Mouse (Mus musculus): ENCODE data around the gene Grk2.

Grk2 gene

DNA sequence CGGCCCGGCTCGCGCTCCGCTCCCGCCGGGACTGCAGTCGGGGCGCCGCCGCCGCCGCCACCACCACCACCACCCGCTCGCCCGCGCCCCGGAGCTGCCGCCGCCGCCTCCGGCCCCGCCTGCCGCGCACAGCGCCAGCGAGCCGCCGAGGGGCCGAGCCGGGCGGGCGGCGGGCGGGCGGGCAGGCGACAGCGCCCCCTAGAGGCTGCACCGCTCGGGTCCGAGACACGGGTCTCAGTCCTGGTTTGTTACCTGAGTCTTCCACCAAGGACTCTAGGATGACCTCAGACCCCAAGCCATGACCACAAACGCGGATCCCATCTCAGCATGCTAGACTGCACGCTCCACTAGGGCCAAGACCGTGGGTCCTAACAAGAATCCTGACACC lies at the start of gene Grk2:
Gene Grk2 (minus strand): TSS at position 33 of the 388 bp plus-strand sequence.
- peak; percentile 86 to 94 for DNase-seq (ENCODE audit: inconsistent age in 2 of 2, low spot score in 1 of 2)

DNA sequence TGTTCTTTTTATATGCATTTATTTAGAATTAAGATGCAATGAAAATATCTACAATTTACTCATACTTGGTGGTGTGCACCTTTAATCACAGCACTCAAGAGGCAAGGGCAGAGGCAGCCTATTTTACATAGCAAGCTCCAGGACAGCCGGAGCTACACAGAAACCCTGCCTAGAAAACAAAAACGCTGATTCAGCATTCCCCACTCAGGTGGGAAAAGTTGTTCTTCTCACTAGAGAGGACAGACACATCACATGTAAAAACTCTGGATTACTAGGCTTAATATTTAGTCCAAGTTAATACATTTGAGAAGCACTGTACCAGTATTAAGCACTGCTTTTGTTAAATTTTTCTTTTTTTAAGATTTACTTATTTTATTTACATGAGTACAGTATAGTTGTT lies 43.4 kb upstream of the Grk2 start:
- no peak for DNase-seq (ENCODE audit: inconsistent age in 2 of 2, low spot score in 1 of 2)

DNA sequence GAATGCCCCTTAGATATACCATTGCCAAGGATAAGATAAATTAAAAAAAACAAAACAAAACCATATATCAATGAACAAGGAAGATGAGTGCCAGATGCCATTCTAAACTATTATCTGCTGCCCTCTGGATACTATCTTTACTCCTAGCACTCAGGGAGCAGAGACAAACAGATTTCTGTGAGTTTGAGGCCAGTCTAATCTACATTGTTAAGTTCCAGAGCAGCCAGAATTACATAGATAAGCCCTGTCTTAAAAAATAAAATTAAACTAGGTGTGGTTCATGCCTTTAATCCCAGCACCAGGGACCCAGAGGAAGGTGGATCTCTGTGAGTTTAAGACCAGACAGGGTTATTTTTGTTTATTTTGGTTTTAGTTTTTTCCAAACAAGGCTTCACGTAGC lies 40.5 kb upstream of the Grk2 start:
- DNase-seq (ENCODE audit: inconsistent age in 2 of 2, low spot score in 1 of 2), result no peak

DNA sequence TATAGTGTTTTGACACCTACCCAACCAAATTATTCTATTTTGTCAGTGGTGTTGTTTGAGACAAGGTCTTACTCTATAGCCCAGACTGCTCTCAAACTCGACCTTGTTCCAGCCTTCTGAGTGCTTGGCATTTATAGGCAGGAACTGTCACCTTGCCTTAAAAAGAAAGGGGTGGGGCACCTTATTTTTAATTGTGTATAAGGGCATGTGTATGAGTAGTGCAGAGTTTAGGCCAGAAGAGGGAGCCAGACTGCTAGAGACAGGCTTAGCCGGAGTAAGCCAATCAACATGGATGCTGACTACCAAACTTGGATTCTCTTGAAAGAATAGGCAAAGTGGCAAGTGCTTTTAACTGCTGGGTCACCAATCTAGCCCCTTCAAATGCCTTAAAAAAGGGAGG lies 32.1 kb upstream of the Grk2 start:
- DNase-seq (ENCODE audit: inconsistent age in 2 of 2, low spot score in 1 of 2), result peak; percentile 51 to 90

DNA sequence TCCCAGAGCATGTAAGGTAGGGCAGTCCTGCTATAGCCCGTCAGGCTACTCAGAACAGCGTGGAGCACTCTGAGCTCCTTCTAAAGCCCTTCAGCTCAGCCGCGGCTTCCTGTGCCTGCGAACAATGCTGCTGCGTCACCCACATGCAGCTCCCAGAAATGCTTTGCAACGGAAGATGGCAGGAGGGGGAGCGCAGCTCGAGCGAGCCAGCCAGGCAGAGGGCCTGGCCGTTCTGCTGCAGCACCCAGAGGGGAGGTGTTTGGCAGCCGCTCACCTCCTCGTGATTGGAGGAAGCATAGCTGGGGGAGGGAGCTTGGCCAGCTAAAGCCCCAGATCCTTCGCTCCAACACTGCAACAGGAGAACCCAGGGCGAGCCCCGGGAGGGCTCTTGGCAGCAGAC lies 27.8 kb upstream of the Grk2 start:
- peak; percentile 97 to 98 for DNase-seq (ENCODE audit: inconsistent age in 2 of 2, low spot score in 1 of 2)

DNA sequence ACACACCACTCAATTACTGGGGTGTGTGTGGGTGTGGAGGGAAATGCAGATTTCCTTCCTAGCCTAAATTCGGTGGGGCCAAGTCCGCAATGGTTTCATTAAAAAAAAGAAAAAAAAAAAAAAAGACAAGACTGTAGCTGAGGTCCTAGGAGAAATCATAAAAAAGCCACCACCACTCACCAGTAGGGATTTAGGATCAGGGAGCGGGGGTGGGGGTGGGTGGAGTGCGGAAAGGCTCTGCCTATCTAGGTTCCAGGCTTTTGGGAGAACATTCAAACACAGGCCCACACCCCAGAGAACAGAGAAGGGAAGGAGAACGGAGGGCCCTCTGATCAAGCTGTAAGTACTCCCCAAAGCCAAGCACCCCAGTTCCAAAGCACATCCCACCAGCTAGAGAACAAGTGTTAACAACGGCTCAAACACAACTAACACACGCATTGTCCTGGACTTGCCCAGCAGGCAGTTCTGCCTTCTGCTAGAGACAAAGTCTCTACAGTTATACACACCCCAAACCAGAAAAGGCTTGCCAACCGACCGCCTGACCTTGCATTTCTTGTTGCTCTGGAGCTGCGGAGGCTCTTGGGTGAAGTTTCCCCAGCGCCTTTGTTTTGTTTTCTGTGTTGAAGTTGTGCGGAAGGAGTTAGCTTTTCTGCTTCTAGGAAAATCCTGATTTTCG lies 27.2 kb upstream of the Grk2 start:
- peak in 1 of 2 experiments; percentile 51 for DNase-seq (ENCODE audit: inconsistent age in 2 of 2, low spot score in 1 of 2)

DNA sequence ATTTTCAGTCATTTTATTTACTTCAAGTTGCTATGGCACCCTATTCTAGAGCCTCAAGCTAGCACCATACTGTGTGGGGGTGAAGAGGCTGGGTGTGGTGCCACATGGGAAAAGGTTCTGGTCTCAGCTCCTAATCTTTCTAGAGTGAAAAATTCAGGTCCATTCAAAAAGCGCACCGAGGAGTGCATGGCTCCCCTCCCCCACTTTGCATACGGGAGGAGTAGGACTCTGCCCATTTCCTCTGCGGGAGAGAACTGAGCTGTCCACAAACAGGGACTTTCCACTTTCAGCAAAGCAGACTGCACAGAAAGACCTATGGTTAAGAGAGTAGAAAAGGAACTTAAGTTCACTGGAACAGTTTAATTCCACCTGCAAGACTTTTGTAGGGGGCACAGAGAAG lies 26.6 kb upstream of the Grk2 start:
- DNase-seq (ENCODE audit: inconsistent age in 2 of 2, low spot score in 1 of 2), result peak; percentile 70 to 89

DNA sequence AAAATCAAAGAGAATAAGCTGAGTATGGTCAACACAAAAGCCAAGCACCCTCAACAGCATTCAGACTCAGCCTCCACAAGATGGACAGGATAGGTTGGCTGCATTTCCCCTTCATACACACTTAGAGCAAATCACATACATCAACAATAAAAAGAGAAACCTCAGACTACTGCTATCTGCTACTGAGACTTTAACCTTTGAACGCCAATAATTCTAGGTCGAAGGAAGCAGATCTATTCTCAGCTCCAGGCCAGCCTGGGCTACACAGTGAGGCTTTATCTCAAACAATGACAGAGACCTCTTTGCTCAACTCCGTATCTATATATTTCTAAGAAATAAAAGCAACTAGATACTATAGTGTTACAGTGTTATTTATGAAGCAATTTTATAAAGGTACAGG lies 25.3 kb upstream of the Grk2 start:
- DNase-seq (ENCODE audit: inconsistent age in 2 of 2, low spot score in 1 of 2), result no peak

DNA sequence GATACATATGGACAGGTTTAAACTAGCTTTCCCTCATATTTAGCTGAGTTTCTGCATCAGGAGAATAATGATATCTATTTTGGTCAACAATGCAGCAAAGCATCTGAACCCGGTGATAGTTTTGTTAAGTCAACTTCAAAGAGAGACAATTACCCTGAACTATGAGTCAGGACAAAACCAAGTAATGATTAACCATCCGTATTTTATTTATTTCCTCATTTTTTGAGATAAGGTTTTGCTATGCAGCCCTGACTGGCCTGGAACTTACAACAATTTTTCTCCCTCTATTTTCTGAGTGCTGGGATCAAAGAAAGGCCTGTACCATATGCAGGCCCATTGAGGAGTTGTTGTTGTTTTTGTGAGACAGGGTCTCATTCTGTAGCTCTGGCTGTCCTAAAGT lies 24.6 kb upstream of the Grk2 start:
- peak in 1 of 2 experiments; percentile 70 for DNase-seq (ENCODE audit: inconsistent age in 2 of 2, low spot score in 1 of 2)

DNA sequence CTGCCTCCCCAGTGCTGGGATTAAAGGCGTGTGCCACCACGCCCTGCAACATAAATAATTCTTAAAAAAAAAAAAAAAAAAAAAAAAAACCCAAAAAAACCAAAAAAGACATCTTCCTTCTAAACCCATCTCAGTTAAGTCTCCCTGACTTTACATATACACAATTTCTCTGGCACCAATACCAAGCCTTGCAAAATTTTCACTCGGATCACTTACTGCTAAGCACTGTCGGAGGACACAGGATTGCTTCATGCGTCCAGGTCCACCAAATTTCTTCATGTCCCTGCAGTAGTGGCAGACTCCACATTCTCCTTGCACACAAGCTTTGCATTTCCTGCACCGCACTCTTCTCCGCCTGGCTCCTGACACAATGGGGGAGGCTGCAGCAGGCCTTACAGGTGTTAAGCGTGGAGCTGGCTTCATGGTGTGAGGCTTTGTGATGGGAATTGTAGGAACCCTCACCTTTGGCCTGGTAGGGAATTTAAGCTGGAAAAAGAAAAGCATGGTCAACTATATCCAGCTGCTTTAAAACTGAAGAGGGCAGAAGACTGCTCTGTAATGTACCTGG lies 22.8 kb upstream of the Grk2 start:
- DNase-seq (ENCODE audit: inconsistent age in 2 of 2, low spot score in 1 of 2), result peak in 1 of 2 experiments; percentile 36

DNA sequence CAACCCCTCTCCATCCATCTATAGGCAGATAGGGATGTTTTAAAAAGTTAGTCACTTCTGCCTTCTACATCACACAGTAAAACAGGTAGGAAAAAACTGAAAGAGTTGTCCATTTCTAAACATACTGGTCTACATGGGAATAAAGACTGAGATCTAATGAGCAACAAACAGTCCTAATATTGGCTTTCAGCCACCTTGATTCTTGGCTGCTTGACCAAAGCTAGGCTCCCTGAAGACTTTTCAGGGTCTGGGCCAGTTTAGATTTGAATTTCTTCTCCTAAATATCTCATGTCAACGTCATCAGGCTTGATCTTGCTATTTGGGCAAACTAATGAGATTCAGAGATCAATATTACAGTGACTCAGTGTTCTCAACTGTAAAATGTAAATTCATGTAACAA lies 20.9 kb upstream of the Grk2 start:
- DNase-seq (ENCODE audit: inconsistent age in 2 of 2, low spot score in 1 of 2), result peak in 1 of 2 experiments; percentile 46

DNA sequence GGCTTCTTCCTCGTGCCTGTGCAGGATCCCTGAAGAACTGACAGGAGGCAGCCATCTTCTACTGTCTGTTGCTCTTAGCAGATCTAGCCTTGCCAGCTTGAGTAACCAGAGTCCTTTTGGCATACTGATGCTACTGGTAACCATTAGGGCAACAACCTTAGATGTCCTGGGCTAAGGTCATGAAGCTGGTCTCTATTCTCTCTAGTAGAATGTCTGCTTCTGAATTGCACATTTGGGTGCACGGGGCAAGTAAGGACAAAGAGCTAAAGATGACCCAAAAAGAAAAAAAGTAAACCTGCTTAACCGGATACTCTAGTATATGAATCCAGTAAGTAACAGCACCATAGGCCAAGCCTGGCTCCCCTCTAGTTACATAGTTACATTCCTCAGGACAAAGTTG lies 20.1 kb upstream of the Grk2 start:
- no peak for DNase-seq (ENCODE audit: inconsistent age in 2 of 2, low spot score in 1 of 2)

DNA sequence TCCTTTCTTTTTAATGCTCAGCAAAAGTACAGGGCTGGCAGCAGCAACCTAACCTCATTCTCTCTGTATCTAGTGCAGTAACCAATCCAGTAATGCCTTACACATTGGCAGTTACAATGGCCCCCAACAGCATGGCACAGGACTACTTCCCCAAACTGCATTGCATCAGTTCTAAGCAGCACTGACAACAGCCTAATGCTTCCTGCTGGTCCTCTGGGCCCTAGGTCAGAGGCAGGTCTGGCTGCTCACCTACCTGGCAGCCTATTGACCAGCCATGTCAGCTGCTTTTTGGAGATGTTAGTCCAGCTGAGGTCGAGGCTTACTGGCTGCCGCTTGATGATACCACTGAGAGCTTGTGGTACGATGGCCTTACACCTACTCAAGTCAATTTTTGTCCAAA lies 16.1 kb upstream of the Grk2 start:
- peak in 1 of 2 experiments; percentile 34 for DNase-seq (ENCODE audit: inconsistent age in 2 of 2, low spot score in 1 of 2)

DNA sequence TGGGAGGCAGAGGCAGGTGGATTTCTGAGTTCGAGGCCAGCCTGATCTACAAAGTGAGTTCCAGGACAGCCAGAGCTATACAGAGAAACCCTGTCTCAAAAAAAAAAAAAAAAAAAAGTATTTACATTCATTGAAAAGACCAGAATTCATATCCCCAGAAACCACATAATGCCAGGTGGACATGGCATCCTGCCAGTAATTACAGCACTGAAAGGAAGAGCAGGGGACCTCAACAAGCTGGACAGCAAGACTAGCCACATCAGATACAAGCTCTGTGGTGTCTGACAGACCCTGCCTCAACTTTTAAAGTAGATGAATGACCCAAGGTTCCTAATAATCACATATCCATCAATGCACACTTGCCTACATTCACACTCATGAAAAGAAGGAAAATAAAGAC lies 15.6 kb upstream of the Grk2 start:
- no peak for DNase-seq (ENCODE audit: inconsistent age in 2 of 2, low spot score in 1 of 2)

DNA sequence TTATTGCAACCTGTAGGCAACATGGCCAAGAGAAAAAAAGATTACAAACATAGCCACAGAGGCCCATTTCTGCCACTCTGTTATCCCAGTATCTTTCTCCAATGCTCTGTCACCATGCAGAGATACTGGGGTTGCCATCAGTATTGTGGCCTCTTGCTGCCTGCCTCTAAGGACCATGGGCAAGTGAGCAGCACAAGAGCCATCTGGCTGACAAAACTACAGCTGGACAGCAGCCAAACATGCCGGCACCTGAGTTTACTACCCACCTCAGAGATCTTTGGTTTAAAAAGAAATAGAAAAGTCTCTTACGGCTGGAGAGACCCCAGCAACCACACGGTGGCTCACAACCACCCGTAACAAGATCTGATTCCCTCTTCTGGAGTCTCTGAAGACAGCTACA lies 13.2 kb upstream of the Grk2 start:
- DNase-seq (ENCODE audit: inconsistent age in 2 of 2, low spot score in 1 of 2), result no peak

DNA sequence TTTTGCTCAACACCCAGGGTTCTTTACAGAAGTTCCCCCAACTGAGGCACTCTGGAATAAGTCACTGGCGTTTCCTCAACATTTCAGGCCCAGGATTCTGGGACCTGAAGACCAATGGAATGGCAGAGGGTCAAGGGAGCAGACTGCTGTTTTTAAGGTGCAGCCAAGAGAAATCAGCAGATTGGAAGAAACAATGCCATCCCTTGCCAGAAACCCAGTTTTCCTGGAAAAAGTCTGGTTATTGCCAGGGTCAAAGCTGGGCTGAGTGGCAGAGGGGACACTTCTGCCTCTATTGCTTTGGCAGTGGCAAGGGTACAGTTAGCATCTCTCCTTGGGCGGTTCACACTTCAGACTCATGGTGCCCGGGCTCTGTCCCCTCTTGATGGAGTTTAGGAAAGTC lies 11.2 kb upstream of the Grk2 start:
- no peak for DNase-seq (ENCODE audit: inconsistent age in 2 of 2, low spot score in 1 of 2)

DNA sequence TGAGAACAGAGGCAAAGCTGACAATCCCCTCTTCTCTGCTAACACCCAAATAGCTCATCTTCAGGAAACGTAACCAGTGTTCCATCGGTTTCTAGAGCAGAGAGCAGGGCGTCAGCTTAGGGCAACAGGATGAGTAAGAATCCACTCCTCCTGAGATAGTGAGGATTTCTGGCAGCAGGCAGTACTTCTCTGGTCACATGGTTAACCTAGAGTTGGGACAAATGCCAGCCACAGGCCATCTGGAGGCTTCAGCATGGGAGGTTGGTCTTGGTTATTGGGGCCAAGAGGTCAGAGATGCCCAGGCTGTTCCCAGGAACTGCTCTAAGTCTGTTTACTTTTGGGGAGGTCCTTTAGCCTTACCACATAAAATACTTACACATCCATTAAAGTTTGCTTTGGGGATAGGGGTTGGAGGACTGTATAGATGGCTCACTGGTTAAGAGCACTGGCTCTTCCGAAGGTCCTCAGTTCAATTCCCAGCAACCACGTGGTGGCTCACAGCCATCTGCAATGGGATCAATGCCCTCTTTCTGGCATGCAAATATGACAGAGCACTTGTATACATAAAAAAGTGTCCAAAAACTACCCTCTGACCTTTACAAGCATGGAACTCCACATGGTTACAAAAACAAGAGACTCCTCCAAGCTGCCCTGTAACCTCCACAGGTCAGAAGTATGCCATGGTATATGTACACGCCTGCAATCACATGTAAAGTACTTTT lies 9.4 kb upstream of the Grk2 start:
- peak; percentile 81 to 90 for DNase-seq (ENCODE audit: inconsistent age in 2 of 2, low spot score in 1 of 2)

DNA sequence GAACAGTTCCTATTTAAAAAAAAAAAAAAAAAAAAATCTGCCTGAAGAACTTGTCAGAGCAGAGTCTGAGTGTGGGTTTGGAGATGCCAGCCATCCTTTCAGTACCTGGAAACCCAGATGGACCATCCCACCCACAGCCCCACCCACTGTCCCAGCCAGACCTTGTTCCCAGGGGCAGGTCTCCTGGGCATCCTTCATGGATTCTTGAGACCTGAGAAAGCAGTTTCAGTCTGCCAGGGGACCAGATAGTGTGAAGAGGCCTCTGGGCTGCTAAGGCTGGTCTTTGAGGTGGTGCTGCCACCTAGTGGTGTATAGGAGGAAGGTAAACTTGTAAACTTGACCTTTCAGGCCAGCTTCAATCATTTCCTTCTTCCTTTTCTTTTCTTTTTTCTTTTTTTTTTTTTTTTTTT lies 3.8 kb upstream of the Grk2 start:
- DNase-seq (ENCODE audit: inconsistent age in 2 of 2, low spot score in 1 of 2), result peak; percentile 53 to 78

DNA sequence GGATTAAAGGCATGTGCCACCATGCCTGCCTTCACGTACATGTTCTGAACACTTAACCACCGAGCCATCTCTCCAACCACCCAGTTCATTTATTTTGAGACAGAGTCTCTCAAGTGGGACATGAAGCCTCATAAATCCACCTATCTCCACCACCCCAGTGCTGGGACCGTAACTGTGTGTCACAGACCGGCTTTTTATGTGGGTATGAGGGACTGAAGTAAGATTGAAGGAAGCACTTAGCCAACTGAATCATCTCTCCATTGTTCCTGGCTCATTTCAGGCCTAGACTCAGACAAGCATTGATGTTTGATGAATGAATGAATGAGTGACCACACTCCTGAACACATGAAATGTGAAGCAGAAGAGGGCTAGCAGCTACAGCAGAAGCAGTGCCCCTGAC lies 3.3 kb upstream of the Grk2 start:
- DNase-seq (ENCODE audit: inconsistent age in 2 of 2, low spot score in 1 of 2), result no peak

DNA sequence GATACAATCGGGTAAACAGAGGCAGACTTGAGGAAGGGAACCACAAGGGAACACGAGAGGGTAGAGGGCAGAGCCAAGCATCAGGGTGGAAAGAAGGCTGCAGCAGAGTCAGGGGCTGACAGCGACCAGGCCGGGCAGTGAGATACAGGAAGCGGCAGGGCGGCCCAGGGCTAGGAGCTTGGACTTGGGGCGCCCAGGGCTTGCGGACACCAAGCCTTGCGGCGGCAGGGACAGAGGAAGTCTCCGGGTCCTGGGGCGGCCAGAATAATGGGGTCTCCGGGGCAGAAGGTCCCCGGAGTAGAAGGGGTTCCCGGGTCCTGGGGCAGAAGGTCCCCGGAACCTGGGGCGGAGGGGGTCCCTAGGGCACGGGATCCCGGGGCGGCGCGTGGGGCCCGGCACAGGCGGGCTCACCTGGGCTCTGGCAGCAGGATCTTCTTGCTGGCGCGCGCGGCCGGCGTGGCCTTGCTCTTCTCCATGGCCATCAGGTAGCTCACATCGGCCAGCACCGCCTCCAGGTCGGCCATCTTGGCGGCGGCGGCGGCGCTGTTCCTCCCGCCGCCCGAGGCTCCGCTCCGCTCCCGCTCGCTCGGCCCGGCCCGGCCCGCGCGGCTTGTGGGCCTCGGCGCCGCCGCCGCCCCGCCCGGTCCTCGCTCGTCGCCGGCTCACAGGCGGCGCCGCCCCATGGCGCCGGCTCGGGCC lies 382 bp downstream of the Grk2 start:
- DNase-seq (ENCODE audit: inconsistent age in 2 of 2, low spot score in 1 of 2), result peak; percentile 62 to 85

DNA sequence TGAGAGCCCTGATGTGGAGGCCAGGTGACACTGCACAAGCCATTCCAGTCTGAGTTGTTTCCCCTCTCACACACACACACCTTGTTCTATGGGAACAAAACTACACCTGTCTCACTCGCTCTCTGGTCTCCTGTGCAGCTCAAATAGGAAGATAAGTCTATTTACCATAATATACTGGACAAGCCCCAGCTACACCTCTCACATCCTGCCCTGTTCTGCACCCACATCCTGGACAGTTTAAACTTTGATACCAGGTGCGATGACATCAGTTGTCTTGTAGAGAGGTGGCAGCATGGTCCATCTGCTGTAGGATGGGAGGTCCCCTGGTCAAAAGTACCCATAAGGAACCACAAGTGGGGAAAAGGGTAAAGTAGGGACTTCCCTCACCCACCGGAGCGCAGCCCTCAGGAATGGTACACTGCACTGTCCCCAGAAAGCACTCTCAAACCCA lies 1.1 kb downstream of the Grk2 start:
- no peak for DNase-seq (ENCODE audit: inconsistent age in 2 of 2, low spot score in 1 of 2)
